Mouse (Mus musculus): ENCODE results near the gene Mocs3.

GRCm38 (mm10) chr2:168205265-168205664 is 25.2 kb upstream of the Mocs3 start:
- TF ChIP-seq POLR2A (IDR thresholded peaks at IDR 0.05; ENCODE audit: insufficient read length, low read depth) (no peak), TCF3 (IDR thresholded peaks at IDR 0.05; ENCODE audit: insufficient read length, low read depth) (no peak), MYOD1 (IDR thresholded peaks at IDR 0.05; ENCODE audit: control insufficient read depth in 1 of 3, insufficient read length in 2 of 3, low read depth in 2 of 3) (no peak), MYOG (IDR thresholded peaks at IDR 0.05; ENCODE audit: control insufficient read depth in 1 of 3, insufficient read depth in 1 of 3, insufficient read length in 2 of 3, low read depth in 2 of 3) (no peak), E2F4 (IDR thresholded peaks at IDR 0.05; ENCODE audit: insufficient read depth) (no peak), TCF12 (IDR thresholded peaks at IDR 0.05; ENCODE audit: insufficient read depth, poor library complexity, severe bottlenecking) (no peak), MAX (IDR thresholded peaks at IDR 0.05; ENCODE audit: low read depth) (no peak), CEBPB (IDR thresholded peaks at IDR 0.05; ENCODE audit: insufficient read depth, poor library complexity, severe bottlenecking) (no peak)

Measured in myocyte (in vitro differentiated cells).